Mouse (Mus musculus): Measurements from ENCODE around the gene Eif4g3. TPM values are rescaled to one million over a fixed set of nuclear protein-coding genes. Genes with fewer than 3 reads are reported as not detected.

The Eif4g3 gene
- total and polyA plus RNA-seq, 3 experiments: 22.8 to 63.7 TPM; not detected in 1

GRCm38 (mm10) chr4:138107441-138108409 lies 114.9 kb downstream of the Eif4g3 start:
- DNase-seq (ENCODE audit: low read depth, low spot score): peak; percentile 80
- Histone ChIP-seq H3K9me3 (replicated peaks; ENCODE audit: insufficient read depth, low read length) (no peaks in the 10 kb centered on the region), H3K9ac (ENCODE audit: control insufficient read depth, low read depth, low read length, poor library complexity, severe bottlenecking) (no peak overlapping the region), H3K4me3 (ENCODE audit: control insufficient read depth in 1 of 2, insufficient read depth in 1 of 2, low read depth in 2 of 2, low read length in 2 of 2) (no peak overlapping the region), H3K4me1 (ENCODE audit: control insufficient read depth in 1 of 2, insufficient read depth in 2 of 2, low read length in 2 of 2) (no peaks in the 10 kb centered on the region), H3K27ac (ENCODE audit: control insufficient read depth, low read depth, low read length) (no peak overlapping the region), H3K36me3 (ENCODE audit: control insufficient read depth in 1 of 2, insufficient read depth in 2 of 2, low read length in 2 of 2) (peaks cover 0 to 17% of the 10 kb centered on the region in 2 experiments; a peak in 2 of 4 replicates), H3K27me3 (ENCODE audit: control insufficient read depth in 1 of 2, insufficient read depth in 2 of 2, low read length in 2 of 2) (no peaks in the 10 kb centered on the region), H3K79me2 (ENCODE audit: control insufficient read depth, insufficient read depth, low read length, poor library complexity) (no peaks in the 10 kb centered on the region)
- peak; percentile 56 for TF ChIP-seq RAD21 (IDR thresholded peaks at IDR 0.05; ENCODE audit: low read depth, low read length)
- TF ChIP-seq SMC3 (IDR thresholded peaks at IDR 0.05; ENCODE audit: low read depth, low read length): peak; percentile 61
- no peak for TF ChIP-seq ZMIZ1 (IDR thresholded peaks at IDR 0.05; ENCODE audit: low read depth, low read length)
- no peak for TF ChIP-seq ZKSCAN1 (IDR thresholded peaks at IDR 0.05; ENCODE audit: low read depth, low read length)
- TF ChIP-seq CTCF (IDR thresholded peaks at IDR 0.05 in 2 of 3, conservative IDR thresholded peaks at IDR 0.05 in 1 of 3; ENCODE audit: control insufficient read depth in 1 of 3, insufficient read depth in 1 of 3, low read depth in 2 of 3, low read length in 3 of 3, poor library complexity in 1 of 3, severe bottlenecking in 1 of 3): peak; percentile 60 to 79 (median 78)

GRCm38 (mm10) chr4:138108541-138108940 lies 115.7 kb downstream of the Eif4g3 start:
- peaks cover 0 to 19% of the 10 kb centered on the region in 2 experiments; a peak in 2 of 4 replicates for H3K36me3 ChIP-seq (ENCODE audit: control insufficient read depth in 1 of 2, insufficient read depth in 2 of 2, low read length in 2 of 2)
- no peak for DNase-seq (ENCODE audit: low read depth, low spot score)
- no peak overlapping the region for H3K4me3 ChIP-seq (ENCODE audit: control insufficient read depth in 1 of 2, insufficient read depth in 1 of 2, low read depth in 2 of 2, low read length in 2 of 2)
- H3K9me3 ChIP-seq (replicated peaks; ENCODE audit: insufficient read depth, low read length): no peaks in the 10 kb centered on the region
- H3K4me1 ChIP-seq (ENCODE audit: control insufficient read depth in 1 of 2, insufficient read depth in 2 of 2, low read length in 2 of 2): no peaks in the 10 kb centered on the region
- no peak overlapping the region for H3K27ac ChIP-seq (ENCODE audit: control insufficient read depth, low read depth, low read length)
- no peak overlapping the region for H3K9ac ChIP-seq (ENCODE audit: control insufficient read depth, low read depth, low read length, poor library complexity, severe bottlenecking)
- TF ChIP-seq MYC (IDR thresholded peaks at IDR 0.05; ENCODE audit: low read depth, low read length) (no peak), POLR2AphosphoS5 (IDR thresholded peaks at IDR 0.05; ENCODE audit: borderline replicate concordance, low read depth, low read length) (no peak), GATA1 (IDR thresholded peaks at IDR 0.05; ENCODE audit: low read depth, low read length) (no peak), POLR2AphosphoS2 (IDR thresholded peaks at IDR 0.05; ENCODE audit: low read length) (no peak), CHD2 (IDR thresholded peaks at IDR 0.05; ENCODE audit: low read length) (no peak), SMC3 (IDR thresholded peaks at IDR 0.05; ENCODE audit: low read depth, low read length) (no peak), NELFE (IDR thresholded peaks at IDR 0.05; ENCODE audit: low read depth, low read length) (no peak), JUND (IDR thresholded peaks at IDR 0.05; ENCODE audit: low read depth, low read length) (no peak), GABPA (IDR thresholded peaks at IDR 0.05; ENCODE audit: low read depth, low read length) (no peak), SIN3A (IDR thresholded peaks at IDR 0.05; ENCODE audit: low read length) (no peak), MAFK (IDR thresholded peaks at IDR 0.05; ENCODE audit: borderline replicate concordance, low read depth, low read length) (no peak), POLR2A (IDR thresholded peaks at IDR 0.05; ENCODE audit: control insufficient read depth in 1 of 2, insufficient read depth in 1 of 2, low read depth in 1 of 2, low read length in 2 of 2, poor library complexity in 1 of 2) (no peak), RAD21 (IDR thresholded peaks at IDR 0.05; ENCODE audit: low read depth, low read length) (no peak)
- no peaks in the 10 kb centered on the region for H3K79me2 ChIP-seq (ENCODE audit: control insufficient read depth, insufficient read depth, low read length, poor library complexity)
- no peaks in the 10 kb centered on the region for H3K27me3 ChIP-seq (ENCODE audit: control insufficient read depth in 1 of 2, insufficient read depth in 2 of 2, low read length in 2 of 2)
